Mouse (Mus musculus) urinary bladder, postnatal 14 days (tissue): ENCODE results near the gene Carmil1.
A peak's percentile ranks its signal among the peaks of the same experiment; 100 is the strongest.
"Not testable (repeated sequence)": the region's sequence is repeated elsewhere in the genome, so short reads cannot be mapped to it uniquely, and the experiment has no call there.

ENCODE experiments used
- DNase-seq: peaks from one replicate; pipeline ENCODE4 v3.0.0; 2021; ENCODE audit warnings: low spot score

The Carmil1 gene

DNA sequence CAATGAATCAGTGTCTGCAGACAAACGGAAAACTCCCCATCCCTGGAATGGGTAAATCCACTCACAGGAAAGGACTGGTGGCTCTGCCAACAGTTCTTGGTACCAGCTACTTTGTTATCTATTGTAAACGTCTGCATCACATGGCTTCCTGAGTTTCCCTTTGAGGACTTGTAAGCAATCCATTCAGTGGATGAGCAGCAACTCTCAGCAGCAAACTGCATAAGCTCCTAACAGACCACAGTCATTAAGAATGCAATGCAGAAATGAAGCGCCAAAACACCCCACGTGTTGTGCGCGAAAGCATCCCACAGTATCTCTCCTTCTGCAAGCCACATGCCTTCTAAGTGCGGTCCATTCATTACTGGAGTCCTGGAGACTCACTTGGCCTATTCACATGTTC is 128.0 kb downstream of the Carmil1 start:
- DNase-seq: no peak

DNA sequence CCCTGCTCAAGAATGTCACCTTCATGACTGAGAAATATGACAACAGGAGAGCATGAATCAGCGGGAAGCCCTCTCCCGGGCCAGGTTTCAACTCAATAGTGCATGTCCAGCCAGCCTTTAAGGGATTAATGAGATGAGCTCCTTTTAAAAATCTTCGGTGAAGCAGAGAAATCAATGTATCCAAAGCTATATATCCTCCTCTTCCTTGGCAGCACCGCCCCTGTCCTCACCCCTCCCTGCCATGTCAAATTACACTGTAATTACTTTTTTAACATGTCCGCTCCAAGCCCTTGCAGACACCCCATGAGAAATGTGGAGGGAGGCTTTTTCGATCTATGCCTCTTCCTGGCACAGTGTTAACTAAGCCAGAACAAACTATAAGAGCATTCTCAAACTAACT is 129.3 kb downstream of the Carmil1 start:
- no peak for DNase-seq

DNA sequence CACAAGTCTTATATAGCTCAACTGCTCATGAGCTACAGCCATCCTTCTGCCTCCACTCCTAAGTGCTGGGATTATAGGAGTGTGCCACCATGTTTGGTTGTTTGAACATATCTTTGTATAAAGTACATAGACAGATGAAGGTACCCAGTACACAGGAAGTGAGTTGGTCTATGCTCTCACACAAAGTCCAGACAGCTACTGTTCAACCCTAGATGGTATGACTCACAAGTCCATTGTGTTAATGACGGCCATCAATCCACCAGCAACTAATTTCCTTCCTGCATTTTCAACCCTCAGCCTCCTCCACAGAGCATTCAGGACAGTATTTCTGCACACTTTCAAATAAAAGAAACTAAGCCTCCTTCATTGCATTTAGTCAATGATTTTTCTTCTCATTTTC is 132.0 kb downstream of the Carmil1 start:
- no peak for DNase-seq

DNA sequence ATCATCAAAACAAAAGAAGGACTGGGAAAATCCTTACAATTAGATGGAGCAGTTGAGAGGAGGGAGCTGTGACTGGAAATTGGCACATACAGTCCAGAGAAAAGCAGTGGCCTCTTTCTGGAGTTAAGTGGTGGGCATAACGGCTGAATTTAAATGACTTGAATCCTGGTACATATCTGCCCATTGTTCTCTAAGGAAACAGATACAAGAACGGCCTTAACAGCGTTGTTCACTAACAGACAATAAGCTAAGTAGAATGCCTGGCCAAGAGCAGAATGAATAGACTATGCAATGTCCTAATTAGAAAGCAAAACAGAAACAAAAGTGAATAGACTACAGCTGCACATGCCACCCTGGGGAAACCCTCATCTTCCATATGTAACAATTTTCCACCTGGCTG is 133.6 kb downstream of the Carmil1 start:
- no peak for DNase-seq

DNA sequence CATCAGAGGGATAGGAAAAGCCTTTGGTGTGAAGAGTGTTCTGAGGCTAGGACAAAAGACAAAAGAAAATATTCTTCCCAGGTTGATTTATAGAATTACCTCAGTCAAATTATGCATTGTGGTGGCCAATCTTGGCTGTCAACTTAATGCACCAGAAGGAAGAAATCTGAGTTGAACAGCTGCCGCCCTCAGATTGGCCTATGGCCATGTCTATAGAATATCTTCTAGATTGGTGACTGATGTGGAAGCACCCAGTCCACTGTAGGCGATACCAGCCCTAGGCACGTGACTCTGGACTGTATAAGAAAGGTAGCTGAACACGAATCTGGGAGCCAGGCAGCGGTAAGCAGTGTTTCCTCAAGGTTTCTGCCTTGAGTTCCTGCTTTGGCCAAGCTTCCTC is 134.1 kb downstream of the Carmil1 start:
- no peak for DNase-seq

DNA sequence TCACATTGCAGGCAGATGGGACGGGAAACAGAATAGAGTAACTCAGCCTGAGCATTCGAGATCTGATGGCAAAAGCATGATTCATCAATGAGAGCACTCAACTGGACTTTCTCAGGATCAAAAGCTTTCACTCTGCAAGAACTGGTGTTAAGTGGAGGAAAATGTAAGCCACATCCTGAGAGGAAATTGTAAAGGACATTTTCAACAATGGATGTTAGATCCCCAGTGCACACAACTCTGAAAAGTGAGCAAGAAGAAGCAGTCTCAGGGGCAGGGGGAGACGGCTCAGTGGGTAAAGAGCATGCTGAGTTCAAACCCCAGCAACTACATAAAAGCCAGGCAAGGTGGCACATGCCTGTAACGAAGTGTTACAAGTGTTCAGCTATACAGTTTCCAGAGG is 135.7 kb downstream of the Carmil1 start:
- no peak for DNase-seq

DNA sequence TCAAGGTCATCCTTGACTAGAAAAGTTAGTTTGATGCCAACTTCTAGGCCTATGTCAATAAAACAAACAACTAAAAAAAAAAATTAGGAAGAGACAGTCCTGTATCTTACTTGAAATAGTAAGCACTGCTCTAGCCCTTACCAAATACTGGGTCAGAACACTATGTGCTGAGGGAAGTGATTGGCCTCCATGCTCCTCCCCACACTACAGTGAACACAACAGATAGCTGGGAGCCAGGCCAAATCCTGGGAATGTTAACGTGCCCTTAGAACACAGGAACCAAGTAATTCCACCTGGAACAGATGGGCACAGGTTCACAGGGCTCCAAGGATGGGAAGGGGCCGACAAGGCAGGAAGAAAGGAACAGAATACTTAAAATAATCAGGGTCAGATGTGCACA is 136.5 kb downstream of the Carmil1 start:
- peak; percentile 9 for DNase-seq

DNA sequence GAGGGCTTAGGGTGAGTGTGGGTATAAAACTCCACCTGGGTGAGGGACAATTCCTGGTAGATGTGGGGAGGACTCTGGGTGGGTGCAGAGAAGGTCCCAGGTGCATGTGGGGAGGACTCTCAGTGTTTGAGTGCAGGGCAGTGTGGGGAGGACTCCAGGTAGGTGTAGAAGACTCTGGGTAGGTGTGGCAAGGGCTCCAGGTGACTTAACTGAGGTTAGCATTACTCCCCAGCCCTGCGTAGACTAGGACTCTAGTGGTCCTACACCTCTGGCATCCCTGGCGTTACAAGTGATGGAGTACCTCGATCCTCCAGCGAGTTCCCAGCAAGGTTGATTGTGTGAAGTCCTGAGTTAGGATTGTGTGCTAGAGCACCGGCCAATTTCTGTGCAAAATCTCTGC is 143.8 kb downstream of the Carmil1 start:
- no peak for DNase-seq

DNA sequence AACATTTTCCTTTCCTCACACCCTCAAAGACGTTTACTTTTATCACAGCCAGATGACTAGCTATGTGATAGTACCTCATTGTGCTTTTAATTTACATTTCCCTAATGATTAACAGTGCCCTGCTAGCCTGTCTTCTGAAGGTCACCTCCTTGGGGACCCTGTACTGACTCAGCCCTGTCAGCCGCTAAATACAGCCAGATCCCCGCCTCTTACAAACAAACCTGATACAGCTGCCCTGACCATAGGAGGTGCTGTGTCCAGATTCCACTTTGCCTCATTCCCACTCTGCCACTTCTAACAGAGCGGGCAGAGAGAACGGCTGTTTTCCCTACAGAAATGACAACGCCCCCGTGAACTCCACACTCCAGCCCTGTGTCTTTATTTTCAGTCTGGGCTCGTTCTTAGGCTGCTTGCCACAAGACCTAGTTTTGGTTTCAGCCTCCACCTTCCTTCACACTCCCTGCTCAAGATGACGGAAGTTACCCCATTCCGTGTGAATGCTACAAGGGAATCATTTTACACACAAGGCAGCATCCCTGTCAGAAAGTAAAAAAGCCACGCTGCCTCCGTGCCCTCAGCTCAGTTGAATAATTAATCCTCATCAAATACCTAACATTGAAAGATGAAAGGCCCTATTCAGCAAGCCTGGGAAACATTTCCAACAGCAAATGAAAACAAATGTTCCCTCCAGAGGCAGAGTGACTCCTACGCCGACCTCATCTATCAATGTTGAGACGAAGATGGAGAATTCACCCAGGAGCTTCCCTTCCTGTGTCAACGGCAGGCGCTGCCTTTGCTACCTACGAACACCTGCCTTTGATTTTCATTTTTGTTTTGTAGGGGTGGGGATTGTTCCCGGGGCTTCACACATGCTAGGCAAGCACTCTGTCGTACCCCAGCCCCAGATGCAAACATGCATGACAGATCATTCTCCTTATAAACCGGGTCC is 145.0 kb downstream of the Carmil1 start:
- no peak for DNase-seq

DNA sequence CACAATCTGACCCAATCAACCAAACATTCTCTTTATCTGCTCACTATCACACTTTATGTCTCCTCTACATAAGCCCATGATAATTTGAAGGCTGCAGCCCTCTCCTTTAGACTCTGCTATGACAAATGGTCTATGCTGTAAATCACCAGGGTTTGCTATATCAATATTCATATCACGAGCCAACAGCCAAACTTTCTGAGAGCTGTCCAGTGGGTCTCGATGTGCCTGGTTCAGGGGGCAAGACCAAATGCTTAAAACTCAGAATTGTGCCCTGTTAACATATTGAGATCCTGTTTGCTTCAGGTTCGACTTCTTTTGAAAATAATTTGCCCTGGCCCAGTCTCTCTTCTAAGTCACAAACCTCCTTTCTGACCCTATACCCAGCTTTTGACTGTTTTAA is 147.7 kb downstream of the Carmil1 start:
- DNase-seq: no peak

DNA sequence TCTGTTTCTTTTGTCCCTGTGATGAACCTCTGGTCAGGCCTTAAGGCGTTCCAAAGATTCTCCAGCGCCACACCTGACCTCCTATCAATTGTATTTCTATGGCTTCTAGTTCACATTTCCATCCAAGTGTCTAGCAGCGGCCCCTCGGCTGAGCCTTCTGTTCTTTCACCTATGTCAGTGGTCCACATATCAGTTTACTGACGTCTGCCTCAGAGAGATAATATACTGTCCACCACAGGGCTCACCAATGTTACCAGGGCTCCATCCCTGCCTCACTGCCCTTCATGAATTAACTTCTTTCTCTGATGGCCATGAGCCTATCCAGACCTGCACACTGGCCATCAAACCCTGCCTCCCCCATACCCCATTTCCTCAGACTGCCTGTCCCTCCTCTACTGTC is 149.3 kb downstream of the Carmil1 start:
- no peak for DNase-seq

DNA sequence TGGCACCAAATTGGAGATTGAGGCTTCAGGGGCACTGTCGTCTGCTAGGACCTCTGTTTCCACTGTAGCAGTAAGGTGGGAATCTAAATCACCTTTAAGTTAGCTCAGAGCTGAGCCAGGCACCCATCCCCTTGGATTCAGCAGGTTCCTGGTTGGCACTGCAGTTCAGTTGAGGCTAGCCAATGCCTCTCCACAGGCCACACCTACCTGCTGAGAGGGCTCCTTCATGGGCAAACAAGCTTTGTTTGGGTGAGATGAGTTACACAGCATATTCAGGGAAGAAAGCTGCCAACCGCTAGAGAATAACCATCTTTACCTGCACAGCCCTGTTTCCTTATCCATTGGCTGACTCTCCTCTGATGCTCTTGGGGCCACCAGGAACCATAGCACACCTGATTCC is 149.9 kb downstream of the Carmil1 start:
- DNase-seq: no peak

DNA sequence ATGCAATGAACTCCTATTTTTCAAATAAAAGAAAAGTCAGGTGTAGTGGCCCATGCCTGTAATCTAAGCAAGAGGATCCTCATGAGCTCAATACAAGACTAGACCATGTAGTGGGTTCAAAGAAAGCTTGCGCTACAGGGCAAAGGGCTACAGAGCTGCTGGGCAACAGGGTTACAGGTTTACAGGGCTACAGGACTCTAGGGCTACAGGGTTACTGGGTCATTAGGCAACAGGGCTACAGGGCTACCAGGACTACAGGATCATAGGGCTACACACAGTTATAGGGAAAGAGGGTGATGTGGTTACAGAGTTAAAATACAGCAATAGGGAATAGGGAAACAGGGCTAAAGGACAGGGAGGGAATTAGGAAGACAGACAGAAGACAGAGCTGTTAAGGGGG is 151.9 kb downstream of the Carmil1 start:
- no peak for DNase-seq

DNA sequence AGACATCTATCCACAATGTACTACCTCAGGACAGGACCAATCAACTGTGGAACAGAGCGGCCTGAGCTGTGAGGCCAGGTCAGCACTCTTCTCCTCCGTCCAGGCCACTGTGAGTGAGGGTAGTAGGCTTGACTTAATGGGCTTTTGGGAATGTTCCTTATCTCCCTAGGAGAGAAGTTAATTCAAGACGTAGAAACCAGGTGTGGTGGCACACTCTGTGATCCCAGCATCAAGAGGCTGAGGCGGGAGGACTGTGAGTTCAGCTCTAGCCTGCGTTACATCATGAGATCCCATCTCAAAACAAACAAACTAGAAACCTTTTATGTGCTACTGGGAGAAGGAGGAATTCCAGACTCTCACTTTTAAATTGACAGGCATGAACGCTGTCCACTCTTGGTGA is 154.7 kb downstream of the Carmil1 start:
- no peak for DNase-seq

DNA sequence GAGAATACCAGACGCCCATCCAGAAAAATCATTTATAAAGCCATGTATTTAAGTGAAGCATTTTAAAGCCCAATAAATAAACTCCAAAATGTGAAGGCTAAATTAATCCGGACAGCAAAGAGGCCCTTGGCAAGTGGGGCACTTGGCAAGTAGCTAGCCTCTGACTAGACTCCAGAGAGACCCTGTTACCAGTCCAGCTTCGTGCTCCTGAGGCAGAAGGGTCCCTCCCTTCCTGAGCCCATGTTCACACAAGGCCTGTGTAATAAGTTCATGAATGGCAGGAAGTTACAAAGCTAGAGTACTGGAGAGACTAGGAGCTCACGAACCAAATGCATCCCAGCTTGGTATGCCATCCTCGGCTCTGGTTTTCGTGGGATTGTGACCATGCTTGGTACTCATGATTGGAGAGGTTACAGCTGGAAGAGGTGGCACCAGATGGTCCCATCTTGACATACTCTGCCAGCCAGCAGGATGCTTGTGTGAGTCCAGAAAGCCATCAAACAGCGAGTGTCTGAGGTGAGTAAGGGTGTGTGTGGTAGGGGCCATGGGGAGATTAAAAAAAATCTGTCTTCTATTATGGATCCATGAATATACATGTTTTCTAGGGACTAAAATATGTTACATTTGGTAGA is 163.3 kb downstream of the Carmil1 start:
- DNase-seq: no peak

DNA sequence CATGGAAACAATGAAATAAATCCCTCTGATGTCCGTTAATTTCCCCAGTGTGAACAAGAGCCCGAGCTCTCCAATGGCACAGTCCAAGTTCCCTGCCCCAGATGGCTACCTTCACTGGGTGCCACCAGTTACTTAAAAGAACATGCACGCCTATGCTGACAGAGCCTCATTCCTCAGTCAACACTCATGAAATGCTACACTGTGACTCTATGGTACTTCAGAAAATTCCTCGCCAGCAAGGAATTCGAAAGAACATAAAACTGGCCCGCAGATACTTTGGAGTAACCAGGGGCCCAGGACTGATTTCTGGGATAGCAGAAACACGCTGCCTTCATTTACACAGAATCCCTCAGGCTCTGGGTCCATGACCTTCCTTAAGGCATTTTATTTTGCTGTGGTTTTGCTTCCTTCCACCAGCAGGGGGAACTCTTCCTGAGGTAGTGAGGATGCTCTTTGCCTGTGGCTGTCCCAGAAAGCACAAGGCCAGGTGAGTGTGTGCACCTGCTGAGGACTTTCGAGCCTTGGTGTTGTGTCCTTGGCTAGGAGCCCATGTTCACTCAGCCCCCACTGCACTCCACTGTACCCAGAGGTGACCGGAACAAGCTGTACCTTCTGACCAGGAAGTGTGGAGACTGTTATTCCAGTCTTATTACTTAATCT is 167.8 kb downstream of the Carmil1 start:
- peak; percentile 64 for DNase-seq

DNA sequence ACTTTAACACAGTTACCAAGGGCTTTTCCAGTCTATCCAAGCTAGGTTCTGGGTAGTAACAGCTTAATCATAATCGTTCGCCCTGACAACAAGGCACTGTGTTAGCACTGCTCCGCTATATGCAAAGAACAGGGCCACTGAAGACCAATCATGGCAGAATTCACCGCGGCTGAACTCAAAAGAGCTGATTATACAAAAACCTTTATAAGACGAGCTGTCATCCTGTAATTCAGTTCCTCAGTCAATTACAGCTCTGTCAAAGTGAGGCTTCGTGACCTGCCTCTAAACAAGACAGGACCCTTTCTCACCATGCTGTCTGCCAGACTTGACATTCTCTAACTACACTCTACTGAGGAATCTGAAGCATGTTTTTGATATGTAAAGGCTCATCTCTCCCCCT is 170.3 kb downstream of the Carmil1 start:
- DNase-seq: no peak

DNA sequence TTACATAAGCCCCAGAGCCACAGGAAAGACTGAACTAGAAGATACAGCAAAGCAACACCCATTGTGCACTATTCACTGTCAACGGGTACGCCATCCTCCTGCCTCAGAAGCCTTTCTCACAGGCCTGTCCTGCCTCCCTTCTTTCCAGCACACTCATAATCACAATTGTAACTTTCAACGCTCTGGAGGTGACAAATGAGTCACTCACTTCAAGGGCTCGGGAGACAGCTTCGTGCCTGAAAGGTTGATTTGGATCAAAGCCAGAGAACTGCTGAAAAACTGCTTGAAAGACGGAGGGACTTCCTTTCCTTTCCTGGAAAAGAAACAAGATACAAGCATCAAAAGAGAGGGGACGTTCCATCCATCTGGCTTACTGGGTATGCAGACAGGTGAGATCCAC is 172.3 kb downstream of the Carmil1 start:
- DNase-seq: no peak

DNA sequence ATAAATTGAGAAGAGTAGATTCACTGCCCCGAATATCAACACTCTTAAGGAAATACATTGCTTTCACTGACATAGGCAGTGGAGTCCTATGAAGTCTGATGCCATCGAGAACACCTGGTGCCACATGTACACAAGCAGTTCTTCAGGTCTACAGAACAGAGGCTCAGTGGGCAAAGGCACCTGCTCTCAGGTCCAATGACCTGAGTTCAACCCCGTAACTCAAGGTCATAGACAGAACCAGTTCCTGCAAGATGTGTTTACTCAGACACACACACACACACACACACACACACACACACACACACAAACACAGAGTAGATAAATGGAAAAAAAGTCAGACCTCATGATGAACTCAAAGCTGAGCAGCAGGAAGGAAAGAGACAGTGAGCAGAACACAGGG is 173.5 kb downstream of the Carmil1 start:
- no peak for DNase-seq

DNA sequence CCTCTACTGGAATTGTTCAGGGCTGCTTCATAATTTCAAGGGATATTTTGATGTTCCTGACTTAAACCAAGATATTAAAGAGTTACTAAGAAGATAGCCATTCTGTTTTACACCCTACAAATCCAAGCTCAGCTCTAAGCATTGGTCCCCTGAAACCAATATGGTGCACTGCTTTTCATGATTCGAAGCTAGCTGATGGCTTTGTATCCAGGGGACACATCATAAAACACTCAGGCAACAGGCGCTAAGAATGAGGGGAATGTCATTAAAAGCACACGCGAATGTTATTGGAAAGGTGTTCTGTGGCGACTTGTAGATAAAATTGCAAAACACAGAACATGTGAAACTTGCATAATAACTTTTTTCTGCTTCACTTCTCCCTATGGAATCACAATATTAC is 174.8 kb downstream of the Carmil1 start:
- DNase-seq: no peak

DNA sequence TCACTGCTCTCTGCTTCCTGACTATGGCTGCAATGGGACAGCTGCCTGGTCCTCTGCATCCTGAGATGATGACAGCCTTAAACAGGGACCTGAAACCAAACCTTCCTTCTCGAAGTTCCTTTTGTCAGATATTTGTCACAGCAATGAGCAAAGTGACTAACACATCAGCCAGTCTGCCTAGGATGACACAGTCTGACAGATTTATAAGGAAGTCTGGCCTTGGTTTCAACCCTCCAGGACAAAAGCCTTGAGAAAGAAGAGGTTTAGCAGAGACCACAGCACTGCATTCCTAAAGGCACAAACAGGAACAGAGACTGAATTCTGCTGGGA is 175.3 kb downstream of the Carmil1 start:
- no peak for DNase-seq

DNA sequence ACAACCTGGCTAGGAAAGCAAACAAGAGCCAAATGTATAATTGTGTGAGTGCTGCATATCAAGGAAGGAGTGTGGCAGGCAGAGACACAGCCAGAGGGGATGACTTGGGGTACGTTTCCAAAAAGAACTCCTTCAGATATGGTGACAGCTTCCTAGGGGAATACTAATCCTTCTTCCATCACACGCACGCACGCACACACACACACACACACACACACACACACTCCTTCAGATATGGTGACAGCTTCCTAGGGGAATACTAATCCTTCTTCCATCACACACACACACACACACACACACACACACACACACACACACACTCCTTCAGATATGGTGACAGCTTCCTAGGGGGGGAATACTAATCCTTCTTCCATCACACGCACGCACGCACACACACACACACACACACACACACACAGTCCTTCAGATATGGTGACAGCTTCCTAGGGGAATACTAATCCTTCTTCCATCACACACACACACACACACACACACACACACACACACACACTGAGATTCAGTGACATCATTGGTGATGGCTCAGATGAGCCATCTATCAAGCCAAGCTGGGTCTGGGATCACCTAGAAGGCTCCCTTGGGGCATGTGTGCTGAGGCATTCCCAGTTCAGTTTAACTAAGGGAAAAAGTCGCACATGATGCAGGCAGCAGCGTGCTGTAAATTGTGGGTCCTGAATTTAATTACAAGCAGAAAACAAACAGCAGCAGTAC is 175.8 kb downstream of the Carmil1 start:
- DNase-seq: not testable (repeated sequence)

DNA sequence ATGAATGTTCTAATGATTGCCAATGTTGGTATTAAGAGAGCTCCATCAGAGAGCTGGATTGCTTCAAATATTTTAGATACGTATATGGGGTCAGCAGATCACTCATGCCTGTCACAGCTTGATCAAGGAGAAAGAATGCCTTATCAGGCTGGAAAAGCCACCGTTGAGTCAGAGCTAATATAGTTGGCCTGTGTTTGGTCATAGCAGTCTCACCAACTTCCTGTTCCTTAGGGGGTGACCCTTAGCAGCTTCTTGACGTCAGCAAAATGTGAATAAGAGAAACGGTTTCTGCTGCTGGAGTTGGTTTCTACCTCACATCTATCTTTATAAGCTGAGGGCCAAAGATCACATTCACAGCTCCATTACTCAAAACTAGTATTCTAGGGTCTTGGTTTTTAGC is 176.6 kb downstream of the Carmil1 start:
- peak; percentile 21 for DNase-seq
